Mouse (Mus musculus) neural tube, embryonic 12.5 days (tissue): Measurements from ENCODE around the gene Inhba. TPM values are rescaled to one million over a fixed set of nuclear protein-coding genes. Genes with fewer than 3 reads are reported as not detected.

Experiments
- ATAC-seq: fragments of 200-750 bp; cut with Nextera tagmentation; 2 replicates; pipeline ENCODE4 v1.8.0; 2017; ENCODE audit warnings: low read depth, mild to moderate bottlenecking, moderate TSS enrichment, moderate library complexity; ENCODE audit not compliant: low FRiP score
- H3K27ac ChIP-seq: fragments of 300-500 bp; sonication (generic); 2 replicates; pipeline ENCODE4 v1.5.1; 2016
- H3K27me3 ChIP-seq: fragments of 300-500 bp; sonication (generic); replicated peaks from 2 replicates; pipeline ENCODE4 v1.6.1; 2016; ENCODE audit warnings: mild to moderate bottlenecking
- H3K36me3 ChIP-seq: fragments of 300-500 bp; sonication (generic); 2 replicates; pipeline ENCODE4 v1.6.1; 2016; ENCODE audit warnings: mild to moderate bottlenecking
- H3K4me1 ChIP-seq: fragments of 300-500 bp; sonication (generic); 2 replicates; pipeline ENCODE4 v1.6.1; 2016
- H3K4me2 ChIP-seq: fragments of 300-500 bp; sonication (generic); replicated peaks from 2 replicates; pipeline ENCODE4 v1.6.1; 2016; ENCODE audit warnings: mild to moderate bottlenecking
- H3K4me3 ChIP-seq: fragments of 300-500 bp; sonication (generic); 2 replicates; pipeline ENCODE4 v1.5.1; 2016
- H3K9ac ChIP-seq: fragments of 300-500 bp; sonication (generic); 2 replicates; pipeline ENCODE4 v1.6.1; 2016; ENCODE audit warnings: mild to moderate bottlenecking
- H3K9me3 ChIP-seq: fragments of 300-500 bp; sonication (generic); 2 replicates; pipeline ENCODE4 v1.6.1; 2016; ENCODE audit warnings: mild to moderate bottlenecking
- WGBS: fragments of 180-500 bp; shearing (Covaris S2); methylation state at CpG from one replicate; pipeline ENCODE4 v1.1.7; 2016; 5-methylcytosine and 5-hydroxymethylcytosine counted together
- polyA plus RNA-seq: library from polyadenylated mRNA; unstranded; fragments of >200 nt; fragmentation: Nextera tagmentation; extraction: Ambion mirVana; gene quantifications from 2 replicates; pipeline ENCODE4 v1.2.1, GENCODE M21; 2016

Gene Inhba
- polyA plus RNA-seq, 1 experiment from 2014 or later: 1.5 TPM

- WGBS: 6% methylated on average over 19 of the region's 19 CpGs
- Histone ChIP-seq H3K36me3 (no peaks in the 10 kb centered on the region), H3K4me1 (peaks cover 10% of the 10 kb centered on the region; the same call in 1 of the 2 replicates), H3K9me3 (no peaks in the 10 kb centered on the region), H3K4me2 (peak overlapping the region; percentile 85), H3K27ac (no peak overlapping the region), H3K4me3 (peak overlapping the region; percentile 43), H3K9ac (peak overlapping the region; percentile 55; the same call in 1 of the 2 replicates), H3K27me3 (peaks cover 18% of the 10 kb centered on the region)
- peak; percentile 90 for ATAC-seq
Observed at GRCm38 (mm10) chr13:16012243-16012887, 714 bp downstream of the Inhba start.

GRCm38 (mm10) chr13:16014166-16014565, 2.5 kb downstream of the Inhba start:
- 66% methylated on average over 3 of the region's 3 CpGs for WGBS
- Histone ChIP-seq H3K27me3 (peaks cover 33% of the 10 kb centered on the region), H3K4me1 (peaks cover 15% of the 10 kb centered on the region), H3K27ac (no peak overlapping the region), H3K4me3 (no peak overlapping the region), H3K4me2 (no peak overlapping the region), H3K9ac (no peak overlapping the region), H3K36me3 (no peaks in the 10 kb centered on the region), H3K9me3 (no peaks in the 10 kb centered on the region)
- ATAC-seq: no peak

GRCm38 (mm10) chr13:16016506-16016905, 4.9 kb downstream of the Inhba start:
- H3K27me3 ChIP-seq: peaks cover 26% of the 10 kb centered on the region
- WGBS: no CpG with 5 or more reads among the region's 2 CpGs

GRCm38 (mm10) chr13:16017338-16017737, 5.7 kb downstream of the Inhba start:
- Histone ChIP-seq H3K9me3 (no peaks in the 10 kb centered on the region), H3K9ac (no peak overlapping the region), H3K36me3 (no peaks in the 10 kb centered on the region), H3K4me3 (peak overlapping the region; percentile 26), H3K27ac (no peak overlapping the region), H3K4me1 (peaks cover 8% of the 10 kb centered on the region), H3K27me3 (peaks cover 26% of the 10 kb centered on the region), H3K4me2 (peak overlapping the region; percentile 69)
- WGBS: under 1% methylated on average over 20 of the region's 20 CpGs
- no peak for ATAC-seq

More at GRCm38 (mm10) chr13:16016506-16016905, 4.9 kb downstream of the Inhba start:
- H3K9ac ChIP-seq: no peak overlapping the region
- no peak for ATAC-seq
- H3K9me3 ChIP-seq: no peaks in the 10 kb centered on the region
- H3K4me1 ChIP-seq: peaks cover 13% of the 10 kb centered on the region
- no peak overlapping the region for H3K4me3 ChIP-seq
- no peak overlapping the region for H3K27ac ChIP-seq
- H3K36me3 ChIP-seq: no peaks in the 10 kb centered on the region
- peak overlapping the region; percentile 69 for H3K4me2 ChIP-seq

- peaks cover 26% of the 10 kb centered on the region for H3K27me3 ChIP-seq
- no peak for ATAC-seq
- peaks cover 8% of the 10 kb centered on the region for H3K4me1 ChIP-seq
- no peak overlapping the region for H3K9ac ChIP-seq
- peak overlapping the region; percentile 69 for H3K4me2 ChIP-seq
- no peaks in the 10 kb centered on the region for H3K36me3 ChIP-seq
- peak overlapping the region; percentile 26 for H3K4me3 ChIP-seq
- WGBS: 3% methylated on average over 9 of the region's 9 CpGs
- no peaks in the 10 kb centered on the region for H3K9me3 ChIP-seq
- H3K27ac ChIP-seq: no peak overlapping the region
Observed at GRCm38 (mm10) chr13:16017777-16018176, 6.1 kb downstream of the Inhba start.

- WGBS: 74% methylated on average over 3 of the region's 3 CpGs
- H3K9ac ChIP-seq: no peak overlapping the region
Observed at GRCm38 (mm10) chr13:16018807-16019510, 7.3 kb downstream of the Inhba start.

GRCm38 (mm10) chr13:16020659-16021058, 9.0 kb downstream of the Inhba start:
- no peak overlapping the region for H3K4me2 ChIP-seq
- H3K4me3 ChIP-seq: no peak overlapping the region
- ATAC-seq: no peak
- no peak overlapping the region for H3K27ac ChIP-seq
- peaks cover 15% of the 10 kb centered on the region for H3K4me1 ChIP-seq
- no peaks in the 10 kb centered on the region for H3K36me3 ChIP-seq
- WGBS: 0% methylated on average over 1 of the region's 1 CpGs
- no peak overlapping the region for H3K9ac ChIP-seq
- no peaks in the 10 kb centered on the region for H3K9me3 ChIP-seq
- H3K27me3 ChIP-seq: peaks cover 23% of the 10 kb centered on the region

More at GRCm38 (mm10) chr13:16018807-16019510, 7.3 kb downstream of the Inhba start:
- Histone ChIP-seq H3K4me3 (no peak overlapping the region), H3K27ac (no peak overlapping the region), H3K36me3 (no peaks in the 10 kb centered on the region), H3K27me3 (peaks cover 26% of the 10 kb centered on the region), H3K9me3 (no peaks in the 10 kb centered on the region), H3K4me2 (no peak overlapping the region), H3K4me1 (peaks cover 15% of the 10 kb centered on the region)
- ATAC-seq: no peak

- H3K9me3 ChIP-seq: no peaks in the 10 kb centered on the region
- H3K4me3 ChIP-seq: no peak overlapping the region
- H3K27me3 ChIP-seq: peaks cover 23% of the 10 kb centered on the region
- WGBS: 67% methylated on average over 6 of the region's 6 CpGs
- no peak overlapping the region for H3K27ac ChIP-seq
- no peak for ATAC-seq
- H3K4me2 ChIP-seq: no peak overlapping the region
- no peak overlapping the region for H3K9ac ChIP-seq
- H3K36me3 ChIP-seq: no peaks in the 10 kb centered on the region
- peaks cover 15% of the 10 kb centered on the region for H3K4me1 ChIP-seq
Observed at GRCm38 (mm10) chr13:16021181-16021580, 9.5 kb downstream of the Inhba start.

- no peaks in the 10 kb centered on the region for H3K9me3 ChIP-seq
- H3K4me2 ChIP-seq: no peak overlapping the region
- no peak overlapping the region for H3K4me3 ChIP-seq
- H3K9ac ChIP-seq: no peak overlapping the region
- H3K27me3 ChIP-seq: peaks cover 19% of the 10 kb centered on the region
- H3K4me1 ChIP-seq: peaks cover 15% of the 10 kb centered on the region
- 94% methylated on average over 7 of the region's 7 CpGs for WGBS
- no peak overlapping the region for H3K27ac ChIP-seq
- ATAC-seq: no peak
- H3K36me3 ChIP-seq: no peaks in the 10 kb centered on the region
Observed at GRCm38 (mm10) chr13:16021849-16022248, 10.2 kb downstream of the Inhba start.

GRCm38 (mm10) chr13:16022536-16022935, 10.9 kb downstream of the Inhba start:
- Histone ChIP-seq H3K27me3 (peaks cover 13% of the 10 kb centered on the region), H3K4me1 (peaks cover 10% of the 10 kb centered on the region), H3K4me3 (no peak overlapping the region), H3K36me3 (no peaks in the 10 kb centered on the region), H3K9me3 (no peaks in the 10 kb centered on the region), H3K4me2 (no peak overlapping the region), H3K27ac (no peak overlapping the region), H3K9ac (no peak overlapping the region)
- WGBS: 94% methylated on average over 8 of the region's 8 CpGs
- ATAC-seq: no peak

- 43% methylated on average over 13 of the region's 13 CpGs for WGBS
- H3K9me3 ChIP-seq: no peaks in the 10 kb centered on the region
- peak overlapping the region; percentile 40 for H3K4me2 ChIP-seq
- H3K36me3 ChIP-seq: no peaks in the 10 kb centered on the region
- H3K4me1 ChIP-seq: peaks cover 7% of the 10 kb centered on the region; the same call in 1 of the 2 replicates
- 0 out of 2 replicates have a peak, but pooled peaks cover 6% of the 10 kb centered on the region for H3K27me3 ChIP-seq
- no peak overlapping the region for H3K4me3 ChIP-seq
- ATAC-seq: peak; percentile 82
- H3K9ac ChIP-seq: no peak overlapping the region
- H3K27ac ChIP-seq: no peak overlapping the region
Observed at GRCm38 (mm10) chr13:16023070-16024039, 11.7 kb downstream of the Inhba start.
